Mouse (Mus musculus) spleen, adult 2 months (tissue): ENCODE data around the gene Gm4303. TPM values are rescaled to one million over a fixed set of nuclear protein-coding genes. Genes with fewer than 3 reads are reported as not detected.
A peak's percentile ranks its signal among the peaks of the same experiment; 100 is the strongest.
"Not testable (repeated sequence)": the region's sequence is repeated elsewhere in the genome, so short reads cannot be mapped to it uniquely, and the experiment has no call there.

ENCODE experiments used
- DNase-seq, 2 experiments: peaks; one replicate each; pipeline versions ENCODE4 v3.0.0 to v3.0.0-alpha.2; 2012 to 2021; ENCODE audit warnings: low spot score in 2 of 2, low read depth in 1 of 2
- H3K27ac ChIP-seq: fragments of 200-500 bp; 2 replicates; pipeline ENCODE4 v1.5.1; 2012; ENCODE audit warnings: low read length, inconsistent platforms; ENCODE audit not compliant: insufficient read depth
- H3K27me3 ChIP-seq: fragments of 200-500 bp; 2 replicates; pipeline ENCODE4 v1.6.1; 2012; ENCODE audit warnings: mild to moderate bottlenecking, moderate library complexity, low read length, inconsistent platforms; ENCODE audit not compliant: control insufficient read depth, insufficient read depth
- H3K36me3 ChIP-seq: fragments of 200-500 bp; 2 replicates; pipeline ENCODE4 v1.6.1; 2012; ENCODE audit warnings: mild to moderate bottlenecking, low read length, inconsistent platforms; ENCODE audit not compliant: control insufficient read depth, insufficient read depth
- H3K4me1 ChIP-seq: fragments of 200-500 bp; 2 replicates; pipeline ENCODE4 v1.6.1; 2011; ENCODE audit warnings: inconsistent platforms; ENCODE audit not compliant: control insufficient read depth, insufficient read depth, insufficient read length
- H3K4me3 ChIP-seq: fragments of 200-500 bp; 2 replicates; pipeline ENCODE4 v1.5.1; 2011; ENCODE audit warnings: mild to moderate bottlenecking, inconsistent platforms; ENCODE audit not compliant: insufficient read depth, insufficient read length; ENCODE audit errors: extremely low read depth
- CTCF ChIP-seq: fragments of 200-500 bp; IDR thresholded peaks from 2 replicates; pipeline ENCODE4 v1.5.1; 2011; ENCODE audit warnings: mild to moderate bottlenecking, inconsistent platforms; ENCODE audit not compliant: insufficient read depth, insufficient read length, insufficient replicate concordance; ENCODE audit errors: extremely low read depth
- POLR2A ChIP-seq: fragments of 200-500 bp; IDR thresholded peaks from 2 replicates; pipeline ENCODE4 v1.6.1; 2011; ENCODE audit warnings: low read depth, low read length, inconsistent platforms
- WGBS: fragments of 180-500 bp; shearing (Covaris S2); methylation state at CpG from one replicate; pipeline ENCODE4 v1.1.7; 2018; 5-methylcytosine and 5-hydroxymethylcytosine counted together
- polyA plus RNA-seq: library from polyadenylated mRNA; depleted of rRNA; stranded (reverse); fragments of >200 nt; gene quantifications from 2 replicates; pipeline ENCODE4 v1.2.3, GENCODE M21; 2012; rRNA removed

Gm4303 gene
- polyA plus RNA-seq, result not detected in 2 replicates

GRCm38 (mm10) chr10:100345672-100346071 lies at the start of gene Gm4303:
Gm4303 (plus strand) TSS chr10:100345972.
- not testable (repeated sequence) for H3K36me3 ChIP-seq, DNase-seq, H3K27me3 ChIP-seq, H3K4me1 ChIP-seq, H3K27ac ChIP-seq, H3K4me3 ChIP-seq
- WGBS, result no CpG with 5 or more reads among the region's 3 CpGs

DNA sequence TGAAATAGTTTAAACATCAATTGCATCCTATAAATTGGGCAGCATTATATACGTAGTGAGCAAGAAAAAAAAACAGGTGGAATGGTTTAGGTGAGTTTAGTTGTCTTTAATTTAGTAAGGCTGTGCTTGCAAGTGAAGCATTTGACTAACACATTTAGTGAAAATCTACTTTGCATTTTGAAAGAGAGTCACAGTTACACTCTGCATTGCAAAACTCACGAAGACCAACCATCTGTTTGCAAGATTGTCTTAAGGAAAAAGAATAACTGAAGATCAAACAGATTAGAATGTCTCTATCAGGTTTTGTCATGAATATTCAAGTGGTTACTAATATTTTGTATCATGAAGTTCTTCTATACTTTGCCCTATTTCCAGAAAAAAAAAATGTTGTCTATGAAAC lies 49.7 kb upstream of the Gm4303 start:
- H3K4me3 ChIP-seq, result no peak overlapping the region
- no peaks in the 10 kb centered on the region for H3K4me1 ChIP-seq
- WGBS, result 80% methylated on average over 2 of the region's 2 CpGs
- no peaks in the 10 kb centered on the region for H3K36me3 ChIP-seq
- no peak for TF ChIP-seq CTCF
- no peak for TF ChIP-seq POLR2A
- H3K27ac ChIP-seq, result no peak overlapping the region
- H3K27me3 ChIP-seq, result no peaks in the 10 kb centered on the region
- no peak for DNase-seq

- not testable (repeated sequence) for H3K4me3 ChIP-seq, H3K27me3 ChIP-seq, H3K36me3 ChIP-seq, DNase-seq, H3K4me1 ChIP-seq, H3K27ac ChIP-seq
These were observed 45.7 kb upstream of the Gm4303 start for GRCm38 (mm10) chr10:100300106-100300505.

DNA sequence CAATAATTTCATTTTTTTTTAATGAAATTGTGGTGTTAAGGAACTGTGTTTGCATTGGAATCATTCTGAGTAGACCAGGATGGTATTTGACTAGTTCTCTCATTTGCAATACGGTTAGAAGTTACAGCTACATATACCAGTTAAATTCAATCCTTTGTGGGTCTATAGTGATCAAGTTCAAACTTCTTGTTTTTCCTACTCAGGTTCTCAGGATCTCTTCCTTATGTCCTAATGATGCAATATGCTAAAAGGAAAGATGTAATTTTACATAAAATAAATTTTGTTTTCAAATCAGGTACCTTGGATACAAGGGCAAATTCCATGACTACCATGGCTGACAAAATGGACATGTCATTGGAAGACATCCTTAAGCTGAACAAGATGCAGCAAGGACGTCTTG lies 10.4 kb upstream of the Gm4303 start, which contains the start of gene Gm4301:
TSS of gene Gm4301 (plus strand) at position 301 of the 400 bp plus-strand sequence.
- not testable (repeated sequence) for H3K27ac ChIP-seq, DNase-seq, H3K36me3 ChIP-seq, H3K4me3 ChIP-seq, H3K4me1 ChIP-seq, H3K27me3 ChIP-seq
- no CpG with 5 or more reads among the region's 2 CpGs for WGBS

DNA sequence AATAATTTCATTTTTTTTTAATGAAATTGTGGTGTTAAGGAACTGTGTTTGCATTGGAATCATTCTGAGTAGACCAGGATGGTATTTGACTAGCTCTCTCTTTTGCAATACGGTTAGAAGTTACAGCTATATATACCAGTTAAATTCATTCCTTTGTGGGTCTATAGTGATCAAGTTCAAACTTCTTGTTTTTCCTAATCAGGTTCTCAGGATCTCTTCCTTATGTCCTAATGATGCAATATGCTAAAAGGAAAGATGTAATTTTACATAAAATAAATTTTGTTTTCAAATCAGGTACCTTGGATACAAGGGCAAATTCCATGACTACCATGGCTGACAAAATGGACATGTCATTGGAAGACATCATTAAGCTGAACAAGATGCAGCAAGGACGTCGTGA lies 5.2 kb upstream of the Gm4303 start, which contains the start of gene Gm4302:
TSS of gene Gm4302 (plus strand) at position 301 of the 400 bp plus-strand sequence.
- H3K4me3 ChIP-seq, H3K36me3 ChIP-seq, DNase-seq, H3K27me3 ChIP-seq, H3K4me1 ChIP-seq, H3K27ac ChIP-seq: not testable (repeated sequence)
- no CpG with 5 or more reads among the region's 3 CpGs for WGBS

DNA sequence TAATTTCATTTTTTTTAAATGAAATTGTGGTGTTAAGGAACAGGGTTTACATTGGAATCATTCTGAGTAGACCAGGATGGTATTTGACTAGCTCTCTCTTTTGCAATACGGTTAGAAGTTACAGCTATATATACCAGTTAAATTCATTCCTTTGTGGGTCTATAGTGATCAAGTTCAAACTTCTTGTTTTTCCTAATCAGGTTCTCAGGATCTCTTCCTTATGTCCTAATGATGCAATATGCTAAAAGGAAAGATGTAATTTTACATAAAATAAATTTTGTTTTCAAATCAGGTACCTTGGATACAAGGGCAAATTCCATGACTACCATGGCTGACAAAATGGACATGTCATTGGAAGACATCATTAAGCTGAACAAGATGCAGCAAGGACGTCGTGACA lies 5.0 kb downstream of the Gm4303 start, which contains the start of gene Gm4305:
TSS of gene Gm4305 (plus strand) at position 301 of the 400 bp plus-strand sequence.
- WGBS, result no CpG with 5 or more reads among the region's 3 CpGs
- not testable (repeated sequence) for H3K27me3 ChIP-seq, H3K27ac ChIP-seq, H3K4me3 ChIP-seq, H3K36me3 ChIP-seq, H3K4me1 ChIP-seq, DNase-seq

- H3K27me3 ChIP-seq, H3K4me3 ChIP-seq, H3K36me3 ChIP-seq, H3K27ac ChIP-seq, H3K4me1 ChIP-seq: not testable (repeated sequence)
- 79% methylated on average over 2 of the region's 2 CpGs for WGBS
- DNase-seq, result peak in 1 of 2 experiments; percentile 5
These were observed 11.1 kb downstream of the Gm4303 start for GRCm38 (mm10) chr10:100356841-100357240.

DNA sequence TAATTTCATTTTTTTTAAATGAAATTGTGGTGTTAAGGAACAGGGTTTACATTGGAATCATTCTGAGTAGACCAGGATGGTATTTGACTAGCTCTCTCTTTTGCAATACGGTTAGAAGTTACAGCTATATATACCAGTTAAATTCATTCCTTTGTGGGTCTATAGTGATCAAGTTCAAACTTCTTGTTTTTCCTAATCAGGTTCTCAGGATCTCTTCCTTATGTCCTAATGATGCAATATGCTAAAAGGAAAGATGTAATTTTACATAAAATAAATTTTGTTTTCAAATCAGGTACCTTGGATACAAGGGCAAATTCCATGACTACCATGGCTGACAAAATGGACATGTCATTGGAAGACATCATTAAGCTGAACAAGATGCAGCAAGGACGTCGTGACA lies 15.3 kb downstream of the Gm4303 start, which contains the start of gene Gm4307:
TSS of gene Gm4307 (plus strand) at position 301 of the 400 bp plus-strand sequence.
- not testable (repeated sequence) for DNase-seq, H3K36me3 ChIP-seq, H3K4me3 ChIP-seq, H3K4me1 ChIP-seq, H3K27me3 ChIP-seq, H3K27ac ChIP-seq
- no CpG with 5 or more reads among the region's 3 CpGs for WGBS

- not testable (repeated sequence) for DNase-seq, H3K27ac ChIP-seq, H3K4me1 ChIP-seq, H3K36me3 ChIP-seq, H3K4me3 ChIP-seq, H3K27me3 ChIP-seq
- WGBS, result no CpG with 5 or more reads among the region's 2 CpGs
These were observed 36.7 kb downstream of the Gm4303 start, which contains the start of gene Gm4312 for GRCm38 (mm10) chr10:100382460-100382859. Gm4312 (minus strand) TSS chr10:100382560.
